Mouse (Mus musculus) liver, postnatal 0 days (tissue): ENCODE measurements around the gene Cmtr2. TPM values are rescaled to one million over a fixed set of nuclear protein-coding genes. Genes with fewer than 3 reads are reported as not detected.

Source experiments
- ATAC-seq: fragments of 200-750 bp; cut with Nextera tagmentation; 2 replicates; pipeline ENCODE4 v1.8.0; 2017; ENCODE audit warnings: mild to moderate bottlenecking, moderate library complexity
- DNase-seq: peaks from one replicate; pipeline ENCODE4 v3.0.0-alpha.2; 2016
- H3K27ac ChIP-seq: fragments of 300-500 bp; sonication (generic); 2 replicates; pipeline ENCODE4 v1.5.1; 2014; ENCODE audit warnings: antibody characterized with exemption, moderate library complexity, mild to moderate bottlenecking, low read depth
- H3K27me3 ChIP-seq: fragments of 300-500 bp; sonication (generic); 2 replicates; pipeline ENCODE4 v1.6.1; 2014; ENCODE audit warnings: low read length, control low read depth, mixed read lengths; ENCODE audit not compliant: insufficient read depth
- H3K36me3 ChIP-seq: fragments of 300-500 bp; sonication (generic); replicated peaks from 2 replicates; pipeline ENCODE4 v1.6.1; 2014; ENCODE audit warnings: mild to moderate bottlenecking, control low read depth, low read length, moderate library complexity, mixed read lengths; ENCODE audit not compliant: insufficient read depth
- H3K4me1 ChIP-seq: fragments of 300-500 bp; sonication (generic); 2 replicates; pipeline ENCODE4 v1.6.1; 2014; ENCODE audit warnings: antibody characterized with exemption, mild to moderate bottlenecking, control low read depth; ENCODE audit not compliant: insufficient read depth
- H3K4me2 ChIP-seq: fragments of 300-500 bp; sonication (generic); 2 replicates; pipeline ENCODE4 v1.6.1; 2014; ENCODE audit warnings: low read depth, mild to moderate bottlenecking, low read length, moderate library complexity, mixed read lengths
- H3K4me3 ChIP-seq: fragments of 300-500 bp; sonication (generic); 2 replicates; pipeline ENCODE4 v1.5.1; 2014; ENCODE audit warnings: low read depth, low read length
- H3K9ac ChIP-seq: fragments of 300-500 bp; sonication (generic); replicated peaks from 2 replicates; pipeline ENCODE4 v1.6.1; 2014; ENCODE audit warnings: mild to moderate bottlenecking, moderate library complexity
- H3K9me3 ChIP-seq: fragments of 300-500 bp; sonication (generic); 2 replicates; pipeline ENCODE4 v1.6.1; 2016; ENCODE audit warnings: mild to moderate bottlenecking, control low read depth, low read length, mixed read lengths
- CTCF ChIP-seq: sonication (generic); IDR thresholded peaks from 2 replicates; pipeline ENCODE4 v1.5.1; 2016; ENCODE audit warnings: antibody characterized with exemption, low read depth
- EP300 ChIP-seq: IDR thresholded peaks from 2 replicates; pipeline ENCODE4 v1.6.1; 2016; ENCODE audit warnings: antibody characterized with exemption, low read depth, mild to moderate bottlenecking
- WGBS: fragments of 180-500 bp; shearing (Covaris S2); extraction: QIAGEN DNeasy Blood & Tissue Kit; methylation state at CpG from one replicate; pipeline ENCODE4 v1.1.7; 2014; ENCODE audit not compliant: insufficient replicate concordance; 5-methylcytosine and 5-hydroxymethylcytosine counted together
- polyA plus RNA-seq: library from polyadenylated mRNA; unstranded; fragments of >200 nt; fragmentation: Nextera tagmentation; extraction: Ambion mirVana; gene quantifications from 2 replicates; pipeline ENCODE4 v1.2.1, GENCODE M21; 2015

The Cmtr2 gene
- polyA plus RNA-seq = 1.8 and 2.5 TPM in 2 replicates

GRCm38 (mm10) chr8:110215365-110215764 is at the start of gene Cmtr2:
Cmtr2 (plus strand) TSS chr8:110215665.
- Histone ChIP-seq H3K9ac (no peak within 1 kb of the TSS), H3K4me2 (no peak within 1 kb of the TSS), H3K27ac (no peak within 1 kb of the TSS), H3K4me1 (peaks cover 15% of the 10 kb centered on the region), H3K36me3 (no peaks in the 10 kb centered on the region), H3K4me3 (no peak within 1 kb of the TSS), H3K9me3 (no peaks in the 10 kb centered on the region), H3K27me3 (no peaks in the 10 kb centered on the region)
- ATAC-seq = no peak
- DNase-seq = no peak
- no peak for TF ChIP-seq CTCF
- TF ChIP-seq EP300 = no peak
- WGBS = 77% methylated on average over 7 of the region's 7 CpGs

- no peak overlapping the region for H3K27ac ChIP-seq
- H3K9me3 ChIP-seq = no peaks in the 10 kb centered on the region
- ATAC-seq = no peak
- H3K4me1 ChIP-seq = no peaks in the 10 kb centered on the region
- 64% methylated on average over 8 of the region's 8 CpGs for WGBS
- H3K36me3 ChIP-seq = no peaks in the 10 kb centered on the region
- DNase-seq = no peak
- H3K4me2 ChIP-seq = no peak overlapping the region
- TF ChIP-seq CTCF (no peak), EP300 (no peak)
- no peak overlapping the region for H3K4me3 ChIP-seq
- no peak overlapping the region for H3K9ac ChIP-seq
- peaks cover 18% of the 10 kb centered on the region for H3K27me3 ChIP-seq
These were observed 49.2 kb upstream of the Cmtr2 start for GRCm38 (mm10) chr8:110166270-110166669.

- Histone ChIP-seq H3K4me2 (no peak within 1 kb of the TSS), H3K27ac (no peak within 1 kb of the TSS), H3K9me3 (no peaks in the 10 kb centered on the region), H3K36me3 (no peaks in the 10 kb centered on the region), H3K4me1 (no peaks in the 10 kb centered on the region), H3K4me3 (no peak within 1 kb of the TSS), H3K9ac (no peak within 1 kb of the TSS), H3K27me3 (peaks cover 18% of the 10 kb centered on the region)
- TF ChIP-seq EP300 (no peak), CTCF (peak; percentile 69)
- DNase-seq (peak; percentile 61), ATAC-seq (no peak)
- 2% methylated on average over 33 of the region's 33 CpGs for WGBS
These were observed 47.4 kb upstream of the Cmtr2 start, which contains the start of gene Calb2 for GRCm38 (mm10) chr8:110168046-110168445. Calb2 (minus strand) TSS chr8:110168210.

- DNase-seq = no peak
- no peaks in the 10 kb centered on the region for H3K9me3 ChIP-seq
- no peak overlapping the region for H3K9ac ChIP-seq
- H3K4me2 ChIP-seq = no peak overlapping the region
- H3K27me3 ChIP-seq = peaks cover 21% of the 10 kb centered on the region
- no peaks in the 10 kb centered on the region for H3K4me1 ChIP-seq
- TF ChIP-seq CTCF = no peak
- TF ChIP-seq EP300 = no peak
- no peaks in the 10 kb centered on the region for H3K36me3 ChIP-seq
- no peak for ATAC-seq
- WGBS = 61% methylated on average over 6 of the region's 6 CpGs
- H3K27ac ChIP-seq = no peak overlapping the region
- no peak overlapping the region for H3K4me3 ChIP-seq
These were observed 43.3 kb upstream of the Cmtr2 start for GRCm38 (mm10) chr8:110172161-110172560.

- no peaks in the 10 kb centered on the region for H3K36me3 ChIP-seq
- no peak overlapping the region for H3K9ac ChIP-seq
- no peak overlapping the region for H3K4me2 ChIP-seq
- H3K27ac ChIP-seq = no peak overlapping the region
- WGBS = 72% methylated on average over 4 of the region's 4 CpGs
- DNase-seq = no peak
- H3K4me3 ChIP-seq = no peak overlapping the region
- ATAC-seq = no peak
- TF ChIP-seq CTCF (no peak), EP300 (no peak)
- H3K4me1 ChIP-seq = no peaks in the 10 kb centered on the region
- peaks cover 9% of the 10 kb centered on the region; the same call in 1 of the 2 replicates for H3K27me3 ChIP-seq
- no peaks in the 10 kb centered on the region for H3K9me3 ChIP-seq
These were observed 40.6 kb upstream of the Cmtr2 start for GRCm38 (mm10) chr8:110174826-110175225.

GRCm38 (mm10) chr8:110177359-110178155 is 37.9 kb upstream of the Cmtr2 start:
- H3K9me3 ChIP-seq = no peaks in the 10 kb centered on the region
- H3K4me1 ChIP-seq = no peaks in the 10 kb centered on the region
- no peak overlapping the region for H3K27ac ChIP-seq
- 0 out of 2 replicates have a peak overlapping the region, but pooled peaks have one; percentile 26 for H3K4me2 ChIP-seq
- H3K4me3 ChIP-seq = no peak overlapping the region
- DNase-seq (no peak), ATAC-seq (no peak)
- WGBS = 11% methylated on average over 22 of the region's 22 CpGs
- H3K36me3 ChIP-seq = no peaks in the 10 kb centered on the region
- TF ChIP-seq CTCF (no peak), EP300 (no peak)
- peaks cover 10% of the 10 kb centered on the region; the same call in 1 of the 2 replicates for H3K27me3 ChIP-seq
- H3K9ac ChIP-seq = no peak overlapping the region
